Mouse (Mus musculus) heart, embryonic 15.5 days (tissue): ENCODE measurements around the gene Rnf166. TPM values are rescaled to one million over a fixed set of nuclear protein-coding genes. Genes with fewer than 3 reads are reported as not detected.

ENCODE experiments used
- ATAC-seq: fragments of 200-750 bp; cut with Nextera tagmentation; replicated peaks from 2 replicates; pipeline ENCODE4 v1.8.0; 2017; ENCODE audit warnings: low read depth, moderate TSS enrichment; ENCODE audit not compliant: insufficient number of reproducible peaks, insufficient read depth, low FRiP score
- H3K27ac ChIP-seq: fragments of 300-500 bp; sonication (generic); 2 replicates; pipeline ENCODE4 v1.5.1; 2015; ENCODE audit warnings: mild to moderate bottlenecking, inconsistent platforms
- H3K27me3 ChIP-seq: fragments of 300-500 bp; sonication (generic); 2 replicates; pipeline ENCODE4 v1.6.1; 2015; ENCODE audit warnings: inconsistent platforms
- H3K36me3 ChIP-seq: fragments of 300-500 bp; sonication (generic); 2 replicates; pipeline ENCODE4 v1.6.1; 2015; ENCODE audit warnings: mild to moderate bottlenecking, inconsistent platforms
- H3K4me1 ChIP-seq: fragments of 300-500 bp; sonication (generic); replicated peaks from 2 replicates; pipeline ENCODE4 v1.6.1; 2015; ENCODE audit warnings: inconsistent platforms
- H3K4me2 ChIP-seq: fragments of 300-500 bp; sonication (generic); 2 replicates; pipeline ENCODE4 v1.6.1; 2015; ENCODE audit warnings: inconsistent platforms, mild to moderate bottlenecking, moderate library complexity
- H3K4me3 ChIP-seq: fragments of 300-500 bp; sonication (generic); 2 replicates; pipeline ENCODE4 v1.5.1; 2015; ENCODE audit warnings: mild to moderate bottlenecking, inconsistent platforms
- H3K9ac ChIP-seq: fragments of 300-500 bp; sonication (generic); 2 replicates; pipeline ENCODE4 v1.6.1; 2015; ENCODE audit warnings: mild to moderate bottlenecking, inconsistent platforms
- H3K9me3 ChIP-seq: fragments of 300-500 bp; sonication (generic); replicated peaks from 2 replicates; pipeline ENCODE4 v1.6.1; 2016; ENCODE audit warnings: inconsistent platforms
- WGBS: fragments of 180-500 bp; shearing (Covaris S2); methylation state at CpG from one replicate; pipeline ENCODE4 v1.1.7; 2015; ENCODE audit warnings: mixed read lengths; 5-methylcytosine and 5-hydroxymethylcytosine counted together
- polyA plus RNA-seq: library from polyadenylated mRNA; unstranded; fragments of >200 nt; fragmentation: Nextera tagmentation; extraction: Ambion mirVana; gene quantifications from 2 replicates; pipeline ENCODE4 v1.2.1, GENCODE M21; 2015

The Rnf166 gene
- polyA plus RNA-seq, 1 experiment from 2014 or later = 37.0 TPM

- Histone ChIP-seq H3K27me3 (peaks cover 8% of the 10 kb centered on the region; the same call in 1 of the 2 replicates), H3K4me2 (no peak overlapping the region), H3K27ac (no peak overlapping the region), H3K9me3 (no peaks in the 10 kb centered on the region), H3K4me1 (peaks cover 37% of the 10 kb centered on the region), H3K9ac (no peak overlapping the region), H3K4me3 (no peak overlapping the region), H3K36me3 (no peaks in the 10 kb centered on the region)
- no peak for ATAC-seq
- 83% methylated on average over 6 of the region's 6 CpGs for WGBS
These were observed 21.5 kb downstream of the Rnf166 start for GRCm38 (mm10) chr8:122454409-122454808.

DNA sequence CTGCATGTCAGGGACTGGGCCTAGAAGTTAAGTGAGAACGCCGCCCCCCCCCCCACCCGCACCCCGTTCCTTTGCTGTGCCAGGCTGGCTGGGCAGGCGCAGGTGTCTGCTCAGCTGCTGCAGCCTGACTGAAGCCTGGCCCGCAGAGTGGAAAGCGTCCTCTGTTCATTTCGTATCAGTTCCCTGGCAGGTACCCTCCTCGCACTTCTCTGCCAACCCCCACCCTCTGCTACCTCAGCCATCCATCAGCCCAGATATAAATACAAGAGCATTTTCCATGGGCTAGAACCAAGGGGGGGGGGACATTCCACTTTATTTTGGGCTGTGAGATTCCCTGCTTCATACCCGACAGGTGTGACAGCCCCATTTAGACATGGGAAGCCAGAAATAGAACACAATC, 23.7 kb downstream of the Rnf166 start:
- Histone ChIP-seq H3K27me3 (no peaks in the 10 kb centered on the region), H3K4me3 (no peak overlapping the region), H3K27ac (peak overlapping the region; percentile 93), H3K9me3 (no peaks in the 10 kb centered on the region), H3K4me2 (peak overlapping the region; percentile 18; the same call in 1 of the 2 replicates), H3K9ac (no peak overlapping the region), H3K36me3 (no peaks in the 10 kb centered on the region), H3K4me1 (peaks cover 33% of the 10 kb centered on the region)
- 47% methylated on average over 10 of the region's 10 CpGs for WGBS
- peak; percentile 37 for ATAC-seq

GRCm38 (mm10) chr8:122451161-122451703, 24.6 kb downstream of the Rnf166 start:
- whole genome bisulfite sequencing = 37% methylated on average over 7 of the region's 7 CpGs
- H3K27me3 ChIP-seq = no peaks in the 10 kb centered on the region
- peak overlapping the region; percentile 93 for H3K27ac ChIP-seq
- H3K9me3 ChIP-seq = no peaks in the 10 kb centered on the region
- no peaks in the 10 kb centered on the region for H3K36me3 ChIP-seq
- H3K9ac ChIP-seq = no peak overlapping the region; the same call in 1 of the 2 replicates
- peak; percentile 77 for ATAC-seq
- peak overlapping the region; percentile 36 for H3K4me2 ChIP-seq
- H3K4me1 ChIP-seq = peaks cover 33% of the 10 kb centered on the region
- H3K4me3 ChIP-seq = no peak overlapping the region

DNA sequence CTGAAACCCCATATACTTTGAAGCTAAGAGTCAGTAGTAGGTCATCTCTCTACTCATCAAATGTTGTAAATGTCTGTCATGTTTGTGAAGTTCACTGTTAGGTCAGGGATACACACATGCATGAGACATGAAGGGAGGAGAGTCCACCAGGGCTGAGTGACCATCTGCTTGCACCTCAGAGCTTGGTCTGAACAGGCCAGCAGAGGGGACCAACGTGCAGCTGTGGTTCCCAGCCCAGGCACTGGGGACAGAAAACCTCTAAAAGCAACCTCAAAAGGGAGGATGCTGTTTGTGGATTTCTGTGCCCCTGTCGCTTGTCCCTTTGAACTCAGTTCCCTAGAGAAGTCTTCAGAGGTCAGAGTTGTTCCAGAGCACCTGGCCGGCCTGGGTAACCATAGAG, 30.7 kb downstream of the Rnf166 start:
- Histone ChIP-seq H3K4me1 (peaks cover 29% of the 10 kb centered on the region), H3K27ac (peak overlapping the region; percentile 97), H3K4me3 (peak overlapping the region; percentile 74; the same call in 1 of the 2 replicates), H3K9ac (0 out of 2 replicates have a peak overlapping the region, but pooled peaks have one; percentile 7), H3K9me3 (no peaks in the 10 kb centered on the region), H3K36me3 (no peaks in the 10 kb centered on the region), H3K4me2 (peak overlapping the region; percentile 98), H3K27me3 (no peaks in the 10 kb centered on the region)
- ATAC-seq = no peak
- 45% methylated on average over 3 of the region's 3 CpGs for WGBS

DNA sequence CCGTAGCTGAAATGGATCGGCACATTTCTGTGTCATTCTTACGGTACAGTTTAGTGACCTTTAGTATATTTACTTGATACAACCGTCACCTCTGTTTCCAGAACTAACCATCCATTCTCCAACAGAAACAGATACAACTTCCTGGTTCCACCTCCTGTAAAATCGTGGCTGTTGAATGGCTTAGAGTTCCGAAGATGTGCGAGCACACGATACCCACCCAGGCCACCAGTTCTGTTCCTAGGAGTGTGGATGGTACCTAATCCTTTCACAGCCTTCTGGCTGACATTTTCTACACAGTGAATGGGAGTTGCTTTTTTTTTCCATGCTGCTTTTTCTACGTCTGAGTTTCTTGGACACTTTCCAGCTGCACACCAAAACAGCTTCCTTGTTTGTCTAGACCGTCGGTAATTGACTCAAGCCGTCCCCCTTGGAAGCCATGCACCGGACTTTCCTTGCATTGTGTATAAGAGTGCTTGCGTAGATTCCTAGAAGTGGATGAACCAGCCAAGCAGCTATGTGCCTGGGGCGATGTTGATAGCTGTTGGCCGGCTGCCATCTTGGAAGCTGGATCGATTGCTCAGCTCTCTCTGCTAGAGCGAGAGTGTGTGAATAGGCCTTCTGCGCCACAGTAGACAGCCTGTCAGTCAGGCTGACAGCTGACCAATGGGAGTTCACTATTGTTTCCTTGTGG, 31.7 kb downstream of the Rnf166 start:
- H3K27me3 ChIP-seq = no peaks in the 10 kb centered on the region
- H3K27ac ChIP-seq = peak overlapping the region; percentile 97
- peak overlapping the region; percentile 74 for H3K4me3 ChIP-seq
- no peaks in the 10 kb centered on the region for H3K36me3 ChIP-seq
- ATAC-seq = peak; percentile 32
- H3K9me3 ChIP-seq = no peaks in the 10 kb centered on the region
- peak overlapping the region; percentile 98 for H3K4me2 ChIP-seq
- peaks cover 27% of the 10 kb centered on the region for H3K4me1 ChIP-seq
- WGBS = 5% methylated on average over 19 of the region's 19 CpGs
- peak overlapping the region; percentile 72 for H3K9ac ChIP-seq

GRCm38 (mm10) chr8:122443262-122444006, 32.4 kb downstream of the Rnf166 start, which contains the start of gene Mvd:
Mvd (minus strand) TSS chr8:122443422.
- WGBS = under 1% methylated on average over 47 of the region's 47 CpGs
- Histone ChIP-seq H3K4me1 (peaks cover 28% of the 10 kb centered on the region), H3K4me2 (peak within 1 kb of the TSS; percentile 98), H3K9me3 (no peaks in the 10 kb centered on the region), H3K27ac (peak within 1 kb of the TSS; percentile 97), H3K4me3 (peak within 1 kb of the TSS; percentile 74), H3K9ac (peak within 1 kb of the TSS; percentile 74), H3K27me3 (no peaks in the 10 kb centered on the region), H3K36me3 (no peaks in the 10 kb centered on the region)
- ATAC-seq = peak; percentile 96

DNA sequence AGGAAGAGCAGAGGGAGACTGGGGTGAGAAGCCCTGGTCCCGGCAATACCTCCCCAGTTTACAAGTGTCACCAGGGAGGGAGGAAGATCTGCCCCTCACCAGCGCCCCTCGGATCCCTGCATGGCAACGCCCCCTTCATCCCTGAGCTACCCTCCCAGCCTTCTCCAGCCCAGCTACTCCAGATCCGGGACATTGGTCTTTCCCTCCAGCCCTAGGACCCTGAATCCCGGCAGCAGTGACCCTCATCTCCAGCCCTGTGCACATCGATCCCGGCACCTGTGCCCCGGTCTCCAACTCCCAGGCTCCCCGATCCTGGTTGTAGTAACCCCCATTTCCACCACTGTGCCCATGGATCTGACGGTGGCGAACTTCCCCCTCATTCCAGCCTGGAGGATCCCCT, 33.1 kb downstream of the Rnf166 start:
- Histone ChIP-seq H3K9ac (peak overlapping the region; percentile 74), H3K4me3 (peak overlapping the region; percentile 74), H3K27me3 (no peaks in the 10 kb centered on the region), H3K4me2 (peak overlapping the region; percentile 98), H3K27ac (peak overlapping the region; percentile 68), H3K36me3 (no peaks in the 10 kb centered on the region), H3K9me3 (no peaks in the 10 kb centered on the region), H3K4me1 (peaks cover 32% of the 10 kb centered on the region)
- under 1% methylated on average over 12 of the region's 12 CpGs for WGBS
- no peak for ATAC-seq

DNA sequence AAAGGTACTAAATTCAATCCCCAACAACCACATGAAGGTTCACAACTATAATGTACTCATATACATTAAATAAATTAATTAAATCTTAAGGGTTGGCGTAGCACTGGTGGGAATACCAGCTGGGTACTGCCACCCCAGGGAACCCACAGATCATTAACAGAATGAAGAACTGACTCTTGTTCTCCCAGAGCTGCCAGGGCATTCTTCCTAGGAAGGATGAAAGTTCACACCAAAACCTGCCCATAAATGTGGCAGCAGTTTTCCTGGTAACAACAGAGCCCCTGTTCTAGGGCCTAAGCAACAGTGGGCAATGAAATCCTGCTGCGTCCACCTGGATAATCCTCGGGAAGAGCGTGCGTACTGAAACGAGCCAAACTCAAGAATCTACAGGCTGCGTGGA, 33.5 kb downstream of the Rnf166 start:
- no peak for ATAC-seq

GRCm38 (mm10) chr8:122441326-122441725, 34.5 kb downstream of the Rnf166 start:
- Histone ChIP-seq H3K27me3 (no peaks in the 10 kb centered on the region), H3K9ac (no peak overlapping the region), H3K4me3 (no peak overlapping the region), H3K4me1 (peaks cover 32% of the 10 kb centered on the region), H3K4me2 (no peak overlapping the region), H3K36me3 (0 out of 2 replicates have a peak, but pooled peaks cover 1% of the 10 kb centered on the region), H3K27ac (no peak overlapping the region), H3K9me3 (no peaks in the 10 kb centered on the region)
- 91% methylated on average over 1 of the region's 1 CpGs for WGBS
- ATAC-seq = no peak

More for the DNA sequence above, 33.5 kb downstream of the Rnf166 start:
- H3K9me3 ChIP-seq = no peaks in the 10 kb centered on the region
- H3K27ac ChIP-seq = no peak overlapping the region
- peak overlapping the region; percentile 74 for H3K4me3 ChIP-seq
- peaks cover 32% of the 10 kb centered on the region for H3K4me1 ChIP-seq
- no peaks in the 10 kb centered on the region for H3K27me3 ChIP-seq
- no peaks in the 10 kb centered on the region for H3K36me3 ChIP-seq
- peak overlapping the region; percentile 74 for H3K9ac ChIP-seq
- WGBS = 27% methylated on average over 7 of the region's 7 CpGs
- H3K4me2 ChIP-seq = peak overlapping the region; percentile 98

DNA sequence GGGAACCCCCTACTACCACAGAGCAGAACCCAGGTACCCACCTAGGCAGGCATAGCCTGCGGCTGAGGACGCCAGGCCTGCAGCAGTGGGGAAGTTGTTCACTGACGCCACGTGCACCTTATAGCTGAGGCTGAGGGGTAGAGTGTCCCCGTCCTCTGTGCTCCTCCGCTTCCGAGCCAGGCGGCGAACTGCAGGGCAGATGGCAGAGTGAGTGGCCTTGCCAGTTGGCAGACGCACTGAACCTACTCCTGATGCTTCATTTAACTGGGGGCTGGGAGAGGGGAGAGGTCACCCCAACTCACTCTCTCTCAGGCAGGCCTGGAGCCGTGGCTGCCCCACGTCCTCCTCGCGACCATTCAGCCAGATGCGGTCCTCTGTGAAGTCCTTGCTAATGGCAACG, 36.5 kb downstream of the Rnf166 start:
- Histone ChIP-seq H3K27ac (no peak overlapping the region), H3K4me2 (no peak overlapping the region), H3K9me3 (no peaks in the 10 kb centered on the region), H3K4me3 (no peak overlapping the region), H3K9ac (no peak overlapping the region), H3K4me1 (peaks cover 13% of the 10 kb centered on the region), H3K27me3 (no peaks in the 10 kb centered on the region), H3K36me3 (peaks cover 14% of the 10 kb centered on the region; the same call in 1 of the 2 replicates)
- WGBS = 92% methylated on average over 16 of the region's 16 CpGs
- ATAC-seq = no peak

DNA sequence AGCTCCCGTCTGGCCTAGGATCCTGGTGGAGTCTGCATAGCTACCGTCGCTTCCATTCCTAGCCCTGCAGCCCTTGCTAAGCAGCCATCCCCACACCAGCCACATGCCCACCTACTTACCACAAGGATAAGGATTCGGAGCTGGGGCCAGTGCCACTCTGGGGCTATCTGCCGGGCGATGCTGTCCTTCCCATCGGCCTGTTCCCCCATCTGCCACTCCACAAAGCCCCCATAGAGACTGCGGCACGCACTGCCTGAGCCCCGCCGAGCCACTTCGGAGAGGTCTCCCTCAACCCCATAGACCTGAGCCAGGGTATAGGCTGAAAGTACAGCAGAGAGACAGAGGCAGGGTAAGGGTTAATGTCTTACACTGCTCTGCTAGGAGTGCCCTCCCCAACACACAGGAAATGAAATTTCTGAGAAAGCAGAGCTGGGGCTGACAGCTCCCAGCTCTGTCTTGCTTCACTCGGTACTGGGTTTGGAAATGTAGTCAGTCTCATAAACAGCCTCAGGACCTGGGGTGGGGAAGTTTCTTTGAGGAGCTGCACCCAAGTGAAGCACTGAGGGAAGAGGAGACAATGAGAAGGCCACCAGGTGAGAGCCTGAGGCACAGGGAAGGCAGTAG, 38.0 kb downstream of the Rnf166 start:
- no peaks in the 10 kb centered on the region for H3K27me3 ChIP-seq
- H3K27ac ChIP-seq = peak overlapping the region; percentile 64; the same call in 1 of the 2 replicates
- H3K36me3 ChIP-seq = peaks cover 14% of the 10 kb centered on the region; the same call in 1 of the 2 replicates
- no peak overlapping the region for H3K9ac ChIP-seq
- no peak for ATAC-seq
- peaks cover 17% of the 10 kb centered on the region for H3K4me1 ChIP-seq
- no peak overlapping the region for H3K4me3 ChIP-seq
- peak overlapping the region; percentile 10; the same call in 1 of the 2 replicates for H3K4me2 ChIP-seq
- H3K9me3 ChIP-seq = no peaks in the 10 kb centered on the region
- 88% methylated on average over 13 of the region's 13 CpGs for WGBS
